Mouse (Mus musculus) activated CD4-positive, CD25-positive, alpha-beta regulatory T cell, adult 9 weeks (primary cell): ENCODE measurements around the gene Xylt2. TPM values are rescaled to one million over a fixed set of nuclear protein-coding genes. Genes with fewer than 3 reads are reported as not detected.

Source experiments
- polyA plus RNA-seq: library from polyadenylated mRNA; unstranded; fragments of 100-300 nt; shearing (Covaris generic); gene quantifications from one replicate; pipeline ENCODE4 v1.2.1, GENCODE M21; 2017

Xylt2 gene
- 18.9 TPM for polyA plus RNA-seq

DNA sequence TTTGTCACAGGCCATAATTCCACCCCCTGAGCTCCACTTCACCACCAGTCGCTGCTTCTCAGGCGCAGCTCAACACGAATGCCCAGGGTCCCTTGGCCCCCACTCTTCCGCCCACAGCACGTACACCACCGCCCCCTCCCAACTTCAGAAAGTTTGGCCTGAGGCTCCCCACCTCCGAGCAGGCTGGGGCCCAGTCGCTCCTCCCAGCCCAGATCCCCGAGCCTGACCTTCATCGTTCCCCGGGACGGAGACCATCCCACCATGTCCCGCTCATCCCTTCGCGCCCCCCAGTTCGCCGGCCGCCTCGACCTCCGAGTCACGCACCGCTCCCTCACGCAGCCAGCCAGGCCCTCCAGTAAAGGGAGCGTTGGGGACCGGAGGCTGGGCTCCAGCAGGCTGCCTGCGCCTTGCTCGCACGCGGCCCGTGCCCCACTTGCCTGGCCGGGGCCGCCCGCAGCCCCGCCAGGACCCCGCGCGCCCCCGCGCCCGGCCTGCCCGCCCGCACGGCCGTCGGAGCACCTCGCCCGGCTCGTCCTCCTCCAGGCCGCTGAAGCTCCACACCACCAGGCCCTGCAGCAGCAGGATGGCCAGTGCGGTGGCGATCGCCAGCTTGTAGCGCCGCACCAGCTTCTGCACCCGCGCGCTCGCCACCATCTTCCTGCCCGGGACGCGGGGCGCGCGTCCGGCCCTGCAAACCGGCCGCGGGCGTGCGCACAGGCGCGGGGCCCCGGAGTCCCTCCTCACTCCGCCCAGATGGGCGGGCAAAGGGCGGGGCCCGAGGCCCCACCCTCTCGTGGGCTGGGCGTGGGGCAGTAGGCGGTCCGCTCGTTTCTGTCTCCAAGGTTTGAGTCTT lies at the start of gene Xylt2:
Gene Xylt2, minus strand, starts transcription at position 762 of the 853 bp plus-strand sequence.

DNA sequence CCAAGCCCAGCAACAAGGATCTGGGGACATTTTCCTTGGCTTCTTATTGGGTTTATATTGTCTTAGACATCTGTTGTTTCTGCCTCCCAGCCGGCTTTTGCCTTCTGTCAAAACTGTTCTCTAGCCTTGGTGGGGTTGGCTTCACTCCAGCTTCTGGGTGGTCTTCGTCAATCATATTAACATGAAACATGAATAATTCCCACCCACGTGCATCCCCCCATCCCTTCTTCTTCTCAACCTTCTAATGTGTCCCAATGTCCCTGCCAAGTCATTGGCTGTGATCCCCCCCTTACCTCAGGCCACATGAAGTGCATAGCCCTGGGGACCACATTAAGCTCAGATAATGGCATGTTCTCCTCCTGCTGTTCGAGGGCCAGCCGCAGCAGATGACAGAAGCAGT lies 27.2 kb upstream of the Xylt2 start, which contains the start of gene Gm11541:
Gene Gm11541, minus strand, starts transcription at position 28 of the 400 bp plus-strand sequence.

GRCm38 (mm10) chr11:94653663-94654436 lies 23.5 kb downstream of the Xylt2 start, which contains the start of the genes Mrpl27 and Eme1:
TSS of gene Mrpl27 (plus strand) at chr11:94653767.
TSS of gene Eme1 (minus strand) at chr11:94653964.

DNA sequence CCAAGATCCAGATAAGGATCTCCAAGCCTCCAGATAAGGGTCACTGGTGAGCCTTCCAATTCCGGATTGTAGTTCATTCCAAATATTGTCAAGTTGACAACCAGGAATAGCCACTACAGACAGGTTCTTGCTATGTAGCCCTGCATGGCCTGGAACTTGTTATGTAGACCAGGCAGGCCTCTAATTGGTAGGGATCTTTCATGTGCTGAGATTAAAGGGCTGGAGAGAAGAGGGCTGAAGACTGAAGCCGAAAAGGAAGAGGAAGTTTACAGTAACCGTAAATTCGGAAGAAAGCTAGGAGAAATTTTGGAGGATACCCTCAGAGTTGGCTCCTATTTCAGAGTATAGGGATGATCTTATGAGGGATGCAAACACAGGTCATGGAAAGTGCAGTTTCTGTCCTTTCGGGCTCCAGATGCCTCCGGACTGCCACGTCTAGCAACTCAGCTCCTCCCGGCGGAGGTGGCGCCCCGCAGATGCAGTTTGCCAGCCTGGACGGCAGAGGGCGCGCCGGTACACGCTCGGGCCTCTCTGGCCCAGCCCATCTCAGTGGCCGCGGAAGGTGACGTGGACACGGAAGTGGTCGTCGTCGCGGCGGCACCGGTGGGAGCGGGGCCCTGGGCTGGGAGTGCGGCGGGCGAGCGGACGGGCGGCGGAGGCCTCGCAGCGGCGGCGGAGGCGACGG lies 48.0 kb downstream of the Xylt2 start, which contains the start of gene Lrrc59:
Gene Lrrc59, plus strand, starts transcription at position 569 of the 685 bp plus-strand sequence.

Other genes starting within 250 kb of the Xylt2 start
- gene Cacna1g, start 203.3 kb downstream of the Xylt2 start, polyA plus RNA-seq: 0.10 TPM
- gene Spata20, start 191.3 kb downstream of the Xylt2 start, polyA plus RNA-seq: not detected
- gene Epn3, start 177.5 kb downstream of the Xylt2 start, polyA plus RNA-seq: not detected
- gene Mycbpap, start 155.8 kb downstream of the Xylt2 start, polyA plus RNA-seq: not detected
- 3.3 TPM for gene Rsad1, start 128.3 kb downstream of the Xylt2 start, polyA plus RNA-seq
- 0.60 TPM for gene Chad, start 112.5 kb downstream of the Xylt2 start, polyA plus RNA-seq
- gene Acsf2, start 75.6 kb downstream of the Xylt2 start, polyA plus RNA-seq: 6.8 TPM
- gene Lrrc59, start 47.7 kb downstream of the Xylt2 start, polyA plus RNA-seq: 13.7 TPM
- gene Mrpl27, start 23.7 kb downstream of the Xylt2 start, polyA plus RNA-seq: 71.8 TPM
- 1.4 TPM for gene Eme1, start 23.6 kb downstream of the Xylt2 start, polyA plus RNA-seq
- not detected for gene Gm11541, start 27.0 kb upstream of the Xylt2 start, polyA plus RNA-seq
- gene Cdc34b, start 64.3 kb upstream of the Xylt2 start, polyA plus RNA-seq: not detected
- gene Tmem92, start 105.2 kb upstream of the Xylt2 start, polyA plus RNA-seq: not detected